Mouse (Mus musculus) CH12.LX (cell line): ENCODE measurements around the gene Ofd1. TPM values are rescaled to one million over a fixed set of nuclear protein-coding genes. Genes with fewer than 3 reads are reported as not detected.

Experiments
- DNase-seq: peaks from one replicate; pipeline ENCODE4 v3.0.0-alpha.2; 2013; ENCODE audit errors: extremely low read depth
- H3K27ac ChIP-seq: 2 replicates; pipeline ENCODE4 v1.5.1; 2012; ENCODE audit warnings: low read depth, mild to moderate bottlenecking, control low read depth, moderate library complexity; ENCODE audit not compliant: insufficient read depth
- H3K27me3 ChIP-seq: replicated peaks from 2 replicates; pipeline ENCODE3; 2012; ENCODE audit warnings: inconsistent platforms
- H3K36me3 ChIP-seq, 2 experiments: replicated peaks in 1 of 2; 2 replicates each; pipeline versions ENCODE3 to v1.6.1; 2012; ENCODE audit warnings: inconsistent platforms in 1 of 2, low read length in 1 of 2, mild to moderate bottlenecking in 1 of 2, mixed read lengths in 1 of 2, moderate library complexity in 1 of 2; ENCODE audit not compliant: control insufficient read depth in 1 of 2, insufficient read depth in 1 of 2
- H3K4me1 ChIP-seq, 2 experiments: 2 replicates each; pipeline ENCODE4 v1.6.1; 2012; ENCODE audit warnings: inconsistent platforms in 1 of 2, moderate library complexity in 1 of 2; ENCODE audit not compliant: insufficient read depth in 2 of 2, control insufficient read depth in 1 of 2
- H3K4me2 ChIP-seq: 2 replicates; pipeline ENCODE4 v1.6.1; 2012; ENCODE audit warnings: low read depth, mild to moderate bottlenecking, control low read depth; ENCODE audit not compliant: poor library complexity, insufficient read depth, severe bottlenecking
- H3K4me3 ChIP-seq, 3 experiments: fragments of 150-350 bp in 1 of 3; sonication (generic) in 1 of 3; replicated peaks in 1 of 3; 2 replicates each; pipeline versions ENCODE3 to v1.5.1; 2011 to 2012; ENCODE audit warnings: low read depth in 2 of 3, low read length in 2 of 3, mild to moderate bottlenecking in 2 of 3, moderate library complexity in 2 of 3, control low read depth in 1 of 3, improper control_type of control experiment in 1 of 3, inconsistent platforms in 1 of 3, mixed read lengths in 1 of 3; ENCODE audit not compliant: poor library complexity in 1 of 3
- H3K79me2 ChIP-seq: replicated peaks from 2 replicates; pipeline ENCODE4 v1.6.1; 2012; ENCODE audit warnings: mild to moderate bottlenecking, moderate library complexity; ENCODE audit not compliant: control insufficient read depth, poor library complexity, insufficient read depth, severe bottlenecking; ENCODE audit errors: extremely low read depth
- H3K9ac ChIP-seq: 2 replicates; pipeline ENCODE4 v1.6.1; 2012; ENCODE audit warnings: low read depth, mild to moderate bottlenecking, control low read depth, moderate library complexity; ENCODE audit not compliant: insufficient read depth
- H3K9me3 ChIP-seq: replicated peaks from 2 replicates; pipeline ENCODE3; 2012; ENCODE audit warnings: low read length, inconsistent platforms, mixed read lengths
- CHD1 ChIP-seq: IDR thresholded peaks from 2 replicates; pipeline ENCODE4 v1.6.1; 2012; ENCODE audit warnings: low read depth, low read length, improper control_type of control experiment, inconsistent platforms
- CHD2 ChIP-seq: IDR thresholded peaks from 2 replicates; pipeline ENCODE4 v1.6.1; 2011; ENCODE audit warnings: low read length, improper control_type of control experiment
- ELF1 ChIP-seq: IDR thresholded peaks from 2 replicates; pipeline ENCODE4 v1.6.1; 2014; ENCODE audit warnings: low read depth, mild to moderate bottlenecking, inconsistent platforms, low read length, improper control_type of control experiment
- EP300 ChIP-seq: IDR thresholded peaks from 2 replicates; pipeline ENCODE4 v1.6.1; 2011; ENCODE audit warnings: low read length, improper control_type of control experiment
- GABPA ChIP-seq: IDR thresholded peaks from 2 replicates; pipeline ENCODE4 v1.6.1; 2012; ENCODE audit warnings: low read depth, low read length, improper control_type of control experiment, inconsistent platforms; ENCODE audit not compliant: insufficient replicate concordance
- HCFC1 ChIP-seq: IDR thresholded peaks from 2 replicates; pipeline ENCODE4 v1.6.1; 2012; ENCODE audit warnings: low read depth, mild to moderate bottlenecking, inconsistent platforms, low read length, improper control_type of control experiment
- IRF4 ChIP-seq: IDR thresholded peaks from 2 replicates; pipeline ENCODE4 v1.6.1; 2014; ENCODE audit warnings: low read depth, mild to moderate bottlenecking, inconsistent platforms, low read length, improper control_type of control experiment
- JUN ChIP-seq: IDR thresholded peaks from 2 replicates; pipeline ENCODE4 v1.6.1; 2011; ENCODE audit warnings: low read depth, mild to moderate bottlenecking, low read length, improper control_type of control experiment, moderate library complexity; ENCODE audit not compliant: insufficient read depth
- MAFK ChIP-seq: IDR thresholded peaks from 2 replicates; pipeline ENCODE4 v1.6.1; 2011; ENCODE audit warnings: low read length, improper control_type of control experiment; ENCODE audit not compliant: insufficient replicate concordance
- MAX ChIP-seq: IDR thresholded peaks from 2 replicates; pipeline ENCODE4 v1.6.1; 2011; ENCODE audit warnings: low read length, improper control_type of control experiment
- MXI1 ChIP-seq: IDR thresholded peaks from 2 replicates; pipeline ENCODE4 v1.6.1; 2011; ENCODE audit warnings: mild to moderate bottlenecking, low read depth, low read length, improper control_type of control experiment
- MYC ChIP-seq: IDR thresholded peaks from 2 replicates; pipeline ENCODE4 v1.6.1; 2011; ENCODE audit warnings: low read depth, mild to moderate bottlenecking, improper control_type of control experiment, low read length
- NELFE ChIP-seq: IDR thresholded peaks from 2 replicates; pipeline ENCODE4 v1.6.1; 2011; ENCODE audit warnings: low read depth, low read length, improper control_type of control experiment
- NRF1 ChIP-seq: IDR thresholded peaks from 2 replicates; pipeline ENCODE4 v1.6.1; 2014; ENCODE audit warnings: low read depth, mild to moderate bottlenecking, inconsistent platforms, low read length, improper control_type of control experiment, moderate library complexity
- PAX5 ChIP-seq: IDR thresholded peaks from 2 replicates; pipeline ENCODE4 v1.6.1; 2012; ENCODE audit warnings: low read length, inconsistent platforms, mixed read lengths
- RAD21 ChIP-seq: IDR thresholded peaks from 2 replicates; pipeline ENCODE4 v1.6.1; 2011; ENCODE audit warnings: low read depth, mild to moderate bottlenecking, low read length, improper control_type of control experiment, moderate library complexity
- SIN3A ChIP-seq: IDR thresholded peaks from 2 replicates; pipeline ENCODE4 v1.6.1; 2012; ENCODE audit warnings: low read length, improper control_type of control experiment, inconsistent platforms
- TBP ChIP-seq: conservative IDR thresholded peaks from 2 replicates; pipeline ENCODE4 v1.6.1; 2011; ENCODE audit warnings: low read depth, low read length, improper control_type of control experiment
- USF2 ChIP-seq: conservative IDR thresholded peaks from 2 replicates; pipeline ENCODE4 v1.6.1; 2011; ENCODE audit warnings: low read depth, low read length, improper control_type of control experiment
- ZNF384 ChIP-seq: IDR thresholded peaks from 2 replicates; pipeline ENCODE4 v1.6.1; 2012; ENCODE audit warnings: low read depth, low read length, improper control_type of control experiment, inconsistent platforms
- dilution Hi-C: fragments of 300-500 bp; cut with MboI; formaldehyde crosslinking; loops from 2 replicates; pipeline ENCODE4 v1.14.3; 2020; ENCODE audit warnings: low sequenced_read_pairs; ENCODE audit not compliant: extremely low pct_unique_long_range_greater_than_20kb, extremely low pct_ligation_motif_present
- in situ Hi-C: fragments of 300-500 bp; cut with MboI; formaldehyde crosslinking; loops from 3 replicates; pipeline ENCODE4 v1.14.3; 2019; ENCODE audit warnings: low sequenced_read_pairs, low pct_ligation_motif_present, low pct_unique_long_range_greater_than_20kb, mixed read lengths
- polyA plus RNA-seq: library from polyadenylated mRNA; unstranded; fragments of >175 nt; gene quantifications from 2 replicates; pipeline ENCODE4 v1.2.1, GENCODE M21; 2012; ENCODE audit warnings: low read depth; ENCODE audit not compliant: insufficient read length
- total RNA-seq, 2 experiments: library from RNA; depleted of rRNA; stranded (reverse); fragments of 300-350 nt in 1 of 2; fragments of >200 nt in 1 of 2; gene quantifications; 2 replicates each; pipeline ENCODE4 v1.2.3; 2012 to 2014

Gene Ofd1
- total and polyA plus RNA-seq, 3 experiments, result 7.8 to 13.3 (median 12.4) TPM

GRCm38 (mm10) chrX:166444552-166444951, 4.0 kb upstream of the Ofd1 start:
- TF ChIP-seq MXI1, result no peak
- TF ChIP-seq MAX, result no peak
- TF ChIP-seq PAX5, result no peak
- TF ChIP-seq HCFC1, result no peak
- TF ChIP-seq JUN, result no peak
- no peak for TF ChIP-seq MYC
- TF ChIP-seq EP300, result no peak
- no peak for TF ChIP-seq CHD2
- no peak for TF ChIP-seq MAFK
- TF ChIP-seq GABPA, result no peak
- no peak for TF ChIP-seq SIN3A
- no peak for TF ChIP-seq NRF1
- TF ChIP-seq ELF1, result no peak
- no peak for TF ChIP-seq NELFE
- TF ChIP-seq USF2, result no peak
- no peak for TF ChIP-seq ZNF384
- no peak for TF ChIP-seq CHD1
- Histone ChIP-seq H3K27me3 (no peaks in the 10 kb centered on the region), H3K9me3 (no peaks in the 10 kb centered on the region), H3K9ac (no peak overlapping the region), H3K36me3 (peaks cover 0 to 8% of the 10 kb centered on the region in 2 experiments), H3K79me2 (no peaks in the 10 kb centered on the region; the same call in 1 of the 2 replicates), H3K4me1 (peaks cover 0 to 3% of the 10 kb centered on the region in 2 experiments; a peak in 1 of 4 replicates), H3K27ac (no peak overlapping the region), H3K4me2 (no peak overlapping the region), H3K4me3 (no peak overlapping the region)
- dilution Hi-C loops (no loop called here), in situ Hi-C loops (no loop called here)
- no peak for DNase-seq

GRCm38 (mm10) chrX:166440036-166440615, 378 bp downstream of the Ofd1 start, which contains the start of gene Trappc2:
Gene Trappc2, plus strand, starts transcription at chrX:166440574.
- dilution Hi-C loops, result no loop called here
- no peaks in the 10 kb centered on the region for H3K27me3 ChIP-seq
- in situ Hi-C loops, result no loop called here
- peaks cover 0 to 12% of the 10 kb centered on the region in 2 experiments; a peak in 1 of 4 replicates for H3K4me1 ChIP-seq
- peak within 1 kb of the TSS; percentile 88 for H3K9ac ChIP-seq
- peaks cover 3 to 15% of the 10 kb centered on the region in 2 experiments for H3K36me3 ChIP-seq
- no peaks in the 10 kb centered on the region for H3K9me3 ChIP-seq
- H3K4me3 ChIP-seq, result peak within 1 kb of the TSS; percentile 70 to 84 (median 73)
- no peaks in the 10 kb centered on the region; the same call in 1 of the 2 replicates for H3K79me2 ChIP-seq
- peak within 1 kb of the TSS; percentile 46; the same call in 1 of the 2 replicates for H3K27ac ChIP-seq
- peak within 1 kb of the TSS; percentile 58 for H3K4me2 ChIP-seq
- TF ChIP-seq RAD21 (no peak), MAX (no peak), TBP (0 out of 2 replicates have a peak, but pooled peaks have one; percentile 28), MYC (no peak), SIN3A (peak; percentile 25; the same call in 1 of the 2 replicates), IRF4 (no peak), MXI1 (0 out of 2 replicates have a peak, but pooled peaks have one; percentile 48)
- DNase-seq, result peak; percentile 31
